Mouse (Mus musculus) lung, adult 2 months (tissue): ENCODE measurements around the gene Fanca. TPM values are rescaled to one million over a fixed set of nuclear protein-coding genes. Genes with fewer than 3 reads are reported as not detected.

ENCODE experiments used
- DNase-seq: peaks from one replicate; pipeline ENCODE4 v3.0.0; 2022
- H3K4me1 ChIP-seq: fragments of 200-500 bp; 2 replicates; pipeline ENCODE4 v1.6.1; 2011; ENCODE audit warnings: low read length; ENCODE audit not compliant: control insufficient read depth, insufficient read depth
- H3K4me3 ChIP-seq: fragments of 200-500 bp; replicated peaks from 2 replicates; pipeline ENCODE3; 2011; ENCODE audit warnings: low read depth, mild to moderate bottlenecking, control low read depth, low read length; ENCODE audit errors: extremely low read depth
- CTCF ChIP-seq: fragments of 200-500 bp; IDR thresholded peaks from 2 replicates; pipeline ENCODE4 v1.5.1; 2011; ENCODE audit warnings: mild to moderate bottlenecking, low read length, control low read depth; ENCODE audit not compliant: insufficient read depth
- POLR2A ChIP-seq: fragments of 200-500 bp; IDR thresholded peaks from 2 replicates; pipeline ENCODE4 v1.6.1; 2011; ENCODE audit warnings: low read depth, mild to moderate bottlenecking, control low read depth, low read length, borderline replicate concordance; ENCODE audit errors: extremely low read depth
- WGBS: fragments of 180-500 bp; shearing (Covaris S2); methylation state at CpG from one replicate; pipeline ENCODE4 v1.1.7; 2018; 5-methylcytosine and 5-hydroxymethylcytosine counted together
- polyA plus RNA-seq: library from polyadenylated mRNA; depleted of rRNA; stranded (reverse); fragments of >200 nt; gene quantifications from 2 replicates; pipeline ENCODE4 v1.2.3, GENCODE M21; 2012; rRNA removed

The Fanca gene
- polyA plus RNA-seq, result 17.8 and 21.8 TPM in 2 replicates

DNA sequence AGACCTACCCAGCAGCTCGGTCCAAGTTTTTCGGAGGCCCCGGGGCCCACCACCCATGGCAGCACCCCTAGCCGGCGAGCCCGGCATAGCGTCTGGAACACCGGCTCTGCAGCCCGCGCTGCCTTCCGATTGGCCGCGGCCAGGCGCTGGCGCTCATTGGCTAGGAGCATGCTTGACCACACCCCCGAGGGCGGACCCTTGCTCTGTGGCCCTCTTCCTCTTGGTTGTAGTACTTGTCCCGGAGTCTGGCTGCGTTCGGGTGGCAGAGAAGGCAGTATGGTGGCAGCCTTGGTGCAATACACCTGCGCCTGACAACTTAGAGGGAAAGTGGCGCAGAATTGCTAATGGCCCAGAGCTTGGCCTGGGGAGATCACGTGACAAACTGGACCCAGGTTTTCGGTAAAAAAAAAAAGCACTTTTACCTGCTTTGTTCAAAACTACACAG is at the start of gene Fanca:
Gene Fanca, minus strand, starts transcription at position 110 of the 445 bp plus-strand sequence.
- Histone ChIP-seq H3K4me3 (peak within 1 kb of the TSS; percentile 69), H3K4me1 (no peaks in the 10 kb centered on the region)
- WGBS, result under 1% methylated on average over 24 of the region's 24 CpGs
- peak; percentile 13; the same call in 1 of the 2 replicates for TF ChIP-seq CTCF
- peak; percentile 78; the same call in 1 of the 2 replicates for TF ChIP-seq POLR2A
- DNase-seq, result peak; percentile 90

GRCm38 (mm10) chr8:123361082-123361739 is 42.8 kb upstream of the Fanca start:
- WGBS, result 39% methylated on average over 12 of the region's 12 CpGs
- TF ChIP-seq CTCF, result peak; percentile 97
- no peak for TF ChIP-seq POLR2A
- Histone ChIP-seq H3K4me1 (no peaks in the 10 kb centered on the region), H3K4me3 (no peak overlapping the region)
- peak; percentile 79 for DNase-seq

DNA sequence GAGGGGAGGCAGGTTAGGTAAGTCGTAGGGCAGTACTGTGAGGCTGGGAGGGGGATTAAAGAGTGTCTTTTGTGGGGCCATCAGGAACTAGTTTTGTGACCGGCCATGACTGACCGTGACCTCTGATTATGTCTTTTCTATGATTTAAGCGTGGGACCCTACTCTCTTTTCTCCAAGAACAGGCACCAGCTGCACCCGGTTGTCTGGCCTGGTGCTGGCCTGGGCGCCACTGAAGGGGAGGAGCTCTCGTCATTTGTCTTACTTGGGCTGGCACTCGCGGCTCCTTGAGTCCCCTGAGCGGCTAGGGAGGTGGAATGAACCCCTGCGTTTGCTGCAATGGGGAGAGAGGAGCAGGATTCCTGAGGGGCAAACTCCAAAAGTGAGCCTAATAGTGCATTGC is 34.8 kb upstream of the Fanca start:
- TF ChIP-seq POLR2A (no peak), CTCF (no peak)
- no peak for DNase-seq
- WGBS, result 38% methylated on average over 11 of the region's 11 CpGs
- Histone ChIP-seq H3K4me3 (no peak overlapping the region), H3K4me1 (no peaks in the 10 kb centered on the region)

- Histone ChIP-seq H3K4me3 (no peak overlapping the region), H3K4me1 (no peaks in the 10 kb centered on the region)
- 34% methylated on average over 13 of the region's 13 CpGs for WGBS
- no peak for DNase-seq
- TF ChIP-seq CTCF (peak; percentile 56), POLR2A (no peak)
Observed at GRCm38 (mm10) chr8:123352786-123353185, 34.4 kb upstream of the Fanca start.

DNA sequence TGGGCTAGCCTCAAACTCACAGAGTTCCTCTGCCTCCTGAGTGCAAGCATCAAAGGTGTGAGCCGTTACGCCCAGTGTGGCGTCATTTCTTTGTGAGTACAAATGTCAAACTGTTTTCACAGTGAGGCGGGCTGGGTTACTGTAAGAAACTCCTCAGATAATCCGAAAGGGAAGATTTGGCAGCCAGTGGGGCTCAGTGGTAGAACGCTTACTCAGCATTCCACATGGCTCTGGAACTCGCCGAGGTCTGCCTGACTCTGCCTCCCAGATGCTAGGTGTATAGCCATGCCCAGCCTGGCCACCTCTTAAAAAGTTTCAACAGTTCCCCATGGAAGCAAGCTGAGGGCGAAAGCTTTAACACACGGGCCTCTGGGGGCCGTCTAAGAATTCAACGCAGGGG is 33.7 kb upstream of the Fanca start:
- no peak for TF ChIP-seq CTCF
- TF ChIP-seq POLR2A, result no peak
- Histone ChIP-seq H3K4me1 (no peaks in the 10 kb centered on the region), H3K4me3 (no peak overlapping the region)
- no peak for DNase-seq
- 73% methylated on average over 12 of the region's 12 CpGs for WGBS

DNA sequence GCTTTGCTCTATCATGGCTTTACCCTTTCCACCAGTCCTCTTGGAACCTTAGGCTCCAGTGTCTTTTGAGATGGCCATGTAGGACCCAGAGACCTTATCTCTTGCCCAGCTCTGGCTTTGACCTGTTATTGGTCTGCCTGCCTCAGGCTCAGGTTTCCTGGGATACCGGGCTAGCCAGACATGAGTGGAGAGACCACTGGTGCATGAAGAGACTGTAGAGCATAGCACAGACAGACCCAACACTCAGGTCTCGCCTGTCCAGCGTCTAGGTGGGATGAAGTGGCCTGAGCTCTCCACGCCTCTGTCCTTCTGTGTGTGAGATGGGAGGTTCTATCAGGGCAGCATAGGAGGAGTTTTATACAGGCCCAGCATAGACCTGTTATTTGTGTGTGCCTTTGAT is 30.7 kb upstream of the Fanca start:
- Histone ChIP-seq H3K4me1 (no peaks in the 10 kb centered on the region), H3K4me3 (no peak overlapping the region)
- no peak for TF ChIP-seq POLR2A
- no peak for TF ChIP-seq CTCF
- WGBS, result 81% methylated on average over 4 of the region's 4 CpGs
- no peak for DNase-seq

- no peak for TF ChIP-seq POLR2A
- no peak for TF ChIP-seq CTCF
- Histone ChIP-seq H3K4me3 (no peak overlapping the region), H3K4me1 (no peaks in the 10 kb centered on the region)
- WGBS, result 35% methylated on average over 9 of the region's 9 CpGs
- no peak for DNase-seq
Observed at GRCm38 (mm10) chr8:123348237-123348843, 30.0 kb upstream of the Fanca start.

DNA sequence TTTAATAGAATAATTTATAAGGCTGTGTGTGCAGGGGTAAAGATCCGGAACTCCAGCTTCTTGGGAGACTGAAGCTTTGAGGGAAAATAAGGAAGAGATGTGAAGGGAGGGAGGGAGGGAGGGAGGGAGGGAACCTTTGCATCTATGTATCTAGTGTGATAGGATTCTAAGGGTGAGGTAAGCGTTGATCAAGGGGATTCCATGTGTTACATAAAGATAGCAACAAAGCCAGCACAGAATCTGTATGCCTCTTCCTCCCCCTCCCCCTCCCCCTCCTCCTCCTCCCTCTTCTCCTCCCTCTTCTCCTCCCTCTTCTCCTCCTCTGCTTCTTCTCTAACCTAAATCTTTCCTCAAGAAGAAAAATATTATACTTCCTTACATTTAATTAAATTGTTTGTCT is 28.9 kb upstream of the Fanca start:
- no peak for DNase-seq
- WGBS, result 57% methylated on average over 2 of the region's 2 CpGs
- H3K4me3 ChIP-seq, result no peak overlapping the region
- TF ChIP-seq CTCF, result no peak
- no peak for TF ChIP-seq POLR2A
- H3K4me1 ChIP-seq, result peaks cover under 1% of the 10 kb centered on the region; the same call in 1 of the 2 replicates

GRCm38 (mm10) chr8:123345856-123346255 is 27.5 kb upstream of the Fanca start:
- Histone ChIP-seq H3K4me3 (no peak overlapping the region), H3K4me1 (peaks cover 3% of the 10 kb centered on the region; the same call in 1 of the 2 replicates)
- 60% methylated on average over 6 of the region's 6 CpGs for WGBS
- no peak for DNase-seq
- TF ChIP-seq CTCF (no peak), POLR2A (no peak)

- H3K4me1 ChIP-seq, result peaks cover 3% of the 10 kb centered on the region; the same call in 1 of the 2 replicates
- TF ChIP-seq CTCF, result no peak
- DNase-seq, result no peak
- WGBS, result 66% methylated on average over 8 of the region's 8 CpGs
- no peak overlapping the region for H3K4me3 ChIP-seq
Observed at GRCm38 (mm10) chr8:123345135-123345534, 26.8 kb upstream of the Fanca start.
